Mouse (Mus musculus) spleen, postnatal 14 days (tissue): ENCODE measurements around the gene Abr.

ENCODE experiments used
- DNase-seq, 2 experiments: peaks; one replicate each; pipeline ENCODE4 v3.0.0; 2021 to 2022; ENCODE audit warnings: low spot score in 2 of 2

Gene Abr

GRCm38 (mm10) chr11:76458730-76459129 lies 163.4 kb downstream of the Abr start:
- no peak for DNase-seq

GRCm38 (mm10) chr11:76456897-76457296 lies 165.2 kb downstream of the Abr start:
- no peak for DNase-seq

DNA sequence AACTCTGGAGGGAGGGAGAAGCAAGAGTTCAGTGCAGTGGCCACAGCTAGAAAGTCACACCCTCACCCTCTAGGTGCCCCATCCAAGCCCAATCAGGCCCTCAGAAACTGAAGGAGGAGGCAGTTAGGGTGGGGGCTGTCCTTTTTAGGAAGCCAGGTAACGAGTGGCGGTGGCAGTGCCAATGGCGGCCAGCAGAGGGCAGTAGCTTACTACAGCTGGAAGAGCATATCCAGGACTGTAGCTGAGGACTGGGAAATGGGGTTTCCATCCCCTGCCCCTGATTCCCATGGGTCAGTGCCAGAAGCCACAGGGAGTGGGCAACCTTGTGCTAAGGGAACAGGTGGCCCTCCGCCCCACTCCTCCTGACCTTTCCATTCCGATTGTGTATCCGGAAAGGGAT lies 165.9 kb downstream of the Abr start:
- DNase-seq, result peak; percentile 72 to 83

DNA sequence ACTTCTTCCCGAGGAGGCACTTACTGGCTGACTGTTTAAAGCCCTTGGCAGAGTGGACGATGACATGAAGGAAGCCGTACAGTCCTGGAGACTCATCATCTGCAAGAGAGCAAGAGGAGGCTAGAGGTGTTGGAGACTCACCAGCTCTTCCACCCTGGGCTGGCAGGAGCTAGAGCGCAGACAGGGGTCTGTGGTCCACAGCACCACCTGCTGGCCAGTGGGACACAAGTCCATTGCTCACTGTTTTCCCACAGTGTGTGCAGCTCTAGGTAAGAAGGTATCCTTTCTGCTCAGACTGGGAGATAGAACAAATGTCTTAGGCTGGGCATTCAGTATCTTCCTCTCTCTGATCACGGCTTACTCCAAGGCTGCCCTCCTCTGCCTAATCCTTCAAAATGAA lies 167.6 kb downstream of the Abr start:
- peak; percentile 32 to 61 for DNase-seq

DNA sequence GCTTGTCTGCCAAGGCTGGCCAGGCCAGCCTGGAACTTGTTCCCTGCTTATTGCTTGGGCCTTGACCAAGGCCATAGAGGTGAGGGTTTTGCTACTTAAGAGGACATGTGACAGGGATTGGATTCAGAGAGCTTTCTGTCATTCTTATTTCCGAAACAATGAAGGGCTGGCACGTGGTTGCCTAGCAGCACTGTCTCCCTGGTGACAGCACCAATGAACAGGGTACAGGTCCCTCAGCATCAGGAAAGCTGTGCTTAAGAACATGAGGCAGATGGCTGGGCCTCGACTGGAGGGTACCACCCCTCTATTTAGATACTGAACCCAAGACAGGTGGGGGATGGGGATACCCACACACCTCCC lies 171.9 kb downstream of the Abr start:
- DNase-seq, result no peak

GRCm38 (mm10) chr11:76449520-76450201 lies 172.5 kb downstream of the Abr start:
- no peak for DNase-seq

- DNase-seq, result no peak
Measured at GRCm38 (mm10) chr11:76446251-76446650, 175.9 kb downstream of the Abr start.

DNA sequence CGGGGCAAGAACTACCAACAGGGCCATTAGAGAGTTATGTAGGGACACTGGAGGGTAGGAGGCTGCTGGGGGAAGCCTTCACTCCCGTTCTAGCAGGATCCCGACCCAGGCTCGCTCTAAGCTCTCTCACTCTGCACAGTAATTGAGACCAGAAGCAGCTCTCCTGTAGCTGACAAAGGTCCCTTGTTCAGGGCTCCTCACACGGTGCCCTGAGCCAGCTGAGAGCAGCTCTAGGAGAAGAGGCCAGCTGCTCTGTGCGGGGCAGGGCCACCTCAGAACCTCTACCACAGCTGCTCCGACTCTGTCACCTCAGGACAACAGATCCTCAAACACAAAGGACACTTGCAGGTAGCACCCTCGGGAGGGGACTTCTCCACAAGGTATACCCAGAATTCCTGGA lies 176.7 kb downstream of the Abr start:
- DNase-seq, result no peak

DNA sequence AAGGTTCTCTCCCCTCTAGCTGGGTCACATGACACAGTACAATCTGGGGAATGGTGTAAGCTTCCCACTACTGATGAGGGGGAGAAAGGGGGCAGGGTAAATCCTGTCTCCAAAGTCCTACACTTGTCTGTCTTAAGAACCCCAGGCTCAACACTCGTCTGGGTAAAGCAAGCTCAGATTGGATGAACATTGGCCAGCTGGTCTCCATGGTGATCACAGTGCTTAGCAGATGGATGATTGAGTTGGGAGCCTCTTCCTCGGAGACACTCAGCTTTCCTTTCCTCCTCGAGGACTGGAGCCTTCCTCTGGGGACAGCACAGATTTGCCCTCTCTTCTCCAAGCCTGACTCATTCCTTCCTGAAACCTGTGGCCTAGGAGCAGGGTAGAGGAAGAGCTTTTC lies 182.4 kb downstream of the Abr start:
- no peak for DNase-seq

GRCm38 (mm10) chr11:76436864-76437437 lies 185.2 kb downstream of the Abr start:
- no peak for DNase-seq

DNA sequence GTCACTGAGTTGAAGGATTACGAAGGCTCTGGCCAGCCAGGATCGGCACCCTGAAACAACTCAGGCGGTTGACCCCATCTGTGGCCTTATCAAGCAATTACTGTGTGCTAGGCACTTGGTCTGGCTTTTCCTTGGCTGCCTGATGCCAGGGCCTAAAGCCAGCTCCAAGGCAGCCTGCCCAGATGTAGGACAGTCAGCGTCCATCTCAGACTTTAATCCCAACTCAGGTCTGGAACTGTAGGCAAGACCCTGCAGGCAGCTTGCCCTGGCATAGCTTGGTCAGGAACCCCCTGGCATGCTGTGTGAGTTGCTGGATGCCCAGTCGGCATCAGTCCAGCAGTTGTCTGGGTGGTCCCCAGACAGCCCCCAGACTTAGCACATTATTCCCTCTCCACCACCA lies 186.1 kb downstream of the Abr start:
- DNase-seq, result no peak

DNA sequence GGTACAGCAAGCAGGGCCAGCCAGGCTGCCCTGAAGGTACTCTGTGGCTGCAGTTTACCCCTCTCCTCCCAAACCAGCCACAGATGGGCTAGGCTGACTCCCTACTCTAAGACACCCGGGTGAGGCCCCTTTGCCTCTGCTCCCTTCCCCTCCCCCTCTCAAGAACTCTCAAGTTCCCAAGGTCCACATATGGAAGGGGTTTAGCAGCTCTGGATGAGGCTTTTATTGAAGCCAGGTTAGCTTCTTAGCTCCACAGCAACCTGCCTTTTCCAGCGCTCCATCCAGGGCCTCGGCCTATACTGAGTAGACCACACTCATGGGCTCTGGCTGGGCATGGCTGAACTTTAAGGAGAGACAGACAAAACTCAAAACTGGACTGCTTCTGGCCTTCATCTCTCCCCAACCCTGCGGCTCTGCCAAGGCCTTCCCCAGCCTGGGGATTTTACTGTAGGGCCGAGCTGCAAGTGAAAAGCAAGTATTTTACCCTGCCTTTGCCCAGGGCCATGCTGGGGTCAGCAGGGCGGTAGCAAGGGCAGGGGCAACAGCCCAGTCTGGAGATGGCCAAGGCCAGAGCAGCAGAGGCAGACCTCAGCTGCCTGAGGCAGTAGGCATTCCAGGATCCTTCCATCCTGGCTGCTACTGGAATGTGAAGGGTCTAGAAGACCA lies 192.0 kb downstream of the Abr start:
- DNase-seq, result no peak

DNA sequence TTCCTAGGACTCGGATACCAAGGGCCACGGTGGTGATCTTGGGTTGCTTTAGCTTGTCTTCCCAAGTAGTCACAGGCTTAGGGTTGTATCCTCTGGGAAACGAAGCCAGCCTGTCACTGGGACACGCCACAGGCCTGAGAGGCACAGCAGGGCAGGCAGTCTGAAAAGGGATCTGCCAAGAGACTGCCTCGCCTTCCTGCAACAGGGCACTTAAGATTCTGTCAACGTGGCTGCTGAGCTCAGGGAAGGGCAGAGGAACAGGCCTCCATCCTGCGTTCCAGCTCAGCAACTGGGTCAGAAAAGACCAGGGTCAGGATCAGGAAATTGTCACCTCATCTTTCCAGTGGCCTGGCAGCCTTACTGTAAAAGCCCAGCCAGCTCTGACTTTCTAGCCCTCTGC lies 192.6 kb downstream of the Abr start:
- no peak for DNase-seq

DNA sequence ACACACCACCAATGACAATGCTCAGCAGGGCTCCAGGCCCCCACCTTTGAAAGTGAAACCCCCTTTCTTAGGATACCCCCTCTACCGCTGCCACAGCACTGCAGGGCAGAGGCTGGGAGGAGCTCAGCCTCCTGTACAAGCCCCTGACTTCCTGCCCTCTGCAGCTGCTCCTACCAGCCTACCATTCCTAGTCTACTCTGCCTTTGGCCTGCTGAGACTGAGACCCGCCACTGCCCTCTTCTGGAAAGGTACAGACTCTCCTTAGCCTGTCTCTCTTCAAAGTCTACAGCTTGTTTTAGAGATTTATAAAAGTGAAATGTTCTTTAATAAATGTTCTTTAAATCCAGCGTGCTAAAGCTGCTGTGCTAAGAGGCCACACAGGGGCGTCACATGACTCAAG lies 193.1 kb downstream of the Abr start:
- DNase-seq, result no peak

DNA sequence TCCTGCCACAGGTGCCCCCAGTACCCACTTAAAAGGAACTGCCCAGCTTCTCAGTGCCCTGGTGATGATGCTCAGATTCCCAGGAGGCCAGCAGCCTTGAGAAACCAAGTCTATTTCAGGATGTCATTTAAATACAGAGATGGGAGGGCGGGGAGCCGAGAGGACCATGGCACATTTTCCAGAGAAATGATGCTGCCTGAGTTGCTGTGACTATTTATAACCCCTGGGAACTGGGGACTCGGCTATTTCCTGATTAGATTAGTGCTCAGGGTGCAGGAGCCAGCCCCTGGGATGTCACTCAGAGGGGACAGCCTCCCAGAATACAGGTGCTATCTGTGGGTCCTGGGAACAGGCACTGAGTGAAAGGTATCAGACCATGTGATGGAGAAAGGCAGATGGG lies 194.3 kb downstream of the Abr start:
- no peak for DNase-seq

GRCm38 (mm10) chr11:76425749-76426148 lies 196.4 kb downstream of the Abr start:
- DNase-seq, result no peak

DNA sequence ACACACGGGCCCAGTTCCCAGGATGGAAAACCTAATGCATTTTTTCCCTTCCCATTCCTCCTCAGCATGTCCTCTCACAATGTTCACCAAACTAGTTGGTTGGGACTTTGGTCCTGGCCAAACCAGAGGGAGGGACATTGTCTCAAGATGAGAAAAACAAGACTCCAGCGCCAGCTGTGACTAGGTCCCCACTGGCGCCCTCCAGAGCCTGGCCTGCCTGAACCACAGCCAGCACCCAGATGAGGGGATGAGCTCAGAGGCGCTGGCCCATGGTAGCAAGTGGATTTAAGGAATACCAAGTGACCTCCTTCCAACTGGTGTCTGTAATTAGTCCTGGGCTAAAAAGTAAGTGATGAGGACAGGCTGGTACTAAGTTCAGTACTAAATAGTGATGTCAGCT lies 201.2 kb downstream of the Abr start:
- no peak for DNase-seq

DNA sequence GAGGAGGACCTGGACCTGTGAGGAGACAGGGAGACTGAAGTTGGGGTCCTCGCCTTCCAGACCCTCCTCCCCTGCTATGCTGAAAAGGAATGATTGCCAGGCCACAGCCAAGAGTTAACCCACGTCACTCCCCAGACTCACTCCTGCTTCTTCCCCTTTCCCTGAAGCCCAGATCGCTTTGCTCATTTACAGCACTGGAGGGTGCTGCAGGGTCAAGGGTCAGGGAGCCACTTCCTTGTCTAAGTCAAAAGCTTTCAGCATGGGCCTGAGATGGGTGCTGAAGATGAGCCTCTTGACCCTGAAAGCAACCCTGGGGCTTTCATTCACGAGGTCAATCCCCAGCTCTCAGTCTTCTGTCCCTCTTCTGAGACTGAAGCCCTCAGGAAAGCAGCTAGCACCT lies 202.9 kb downstream of the Abr start:
- DNase-seq, result no peak

- no peak for DNase-seq
Measured at GRCm38 (mm10) chr11:76418423-76418822, 203.7 kb downstream of the Abr start.

DNA sequence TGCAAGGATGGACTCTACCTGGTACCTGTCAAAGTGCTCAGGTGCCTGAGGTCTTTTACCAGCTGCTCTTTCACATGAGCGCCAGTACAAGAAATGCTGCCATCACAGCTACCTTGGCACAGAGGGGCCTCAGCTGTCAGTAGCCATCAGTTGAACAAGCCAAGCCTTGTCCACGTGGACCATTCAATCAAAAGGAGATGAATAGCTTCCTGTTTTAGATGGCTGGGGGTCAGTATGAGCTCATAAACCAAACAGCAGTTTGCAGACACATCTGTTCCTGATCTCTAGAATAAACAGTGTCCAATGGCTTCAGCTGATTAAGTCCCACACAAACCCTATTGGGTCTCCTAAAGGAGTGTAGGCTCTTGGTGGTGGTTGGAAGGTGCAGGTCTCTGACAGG lies 206.1 kb downstream of the Abr start:
- no peak for DNase-seq

DNA sequence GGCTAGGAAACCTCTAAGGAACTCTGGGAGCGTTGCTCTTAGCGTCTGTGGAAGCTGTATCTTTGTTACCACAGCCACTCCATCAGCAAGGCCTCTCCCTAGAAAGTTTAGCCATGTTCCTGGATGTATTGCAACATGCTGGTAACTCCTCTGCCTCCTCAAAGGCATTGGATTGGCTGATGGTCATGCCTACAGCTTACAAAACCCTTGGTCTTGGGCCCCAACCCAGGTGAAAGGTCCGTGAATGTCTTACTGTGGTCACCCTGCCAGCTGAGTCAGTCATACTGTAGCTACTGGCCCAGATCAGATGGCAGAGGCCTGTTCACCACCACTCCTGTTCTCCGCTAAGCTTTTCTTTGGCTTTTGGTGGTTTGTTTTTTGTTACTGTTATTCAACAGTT lies 207.1 kb downstream of the Abr start:
- DNase-seq, result no peak

DNA sequence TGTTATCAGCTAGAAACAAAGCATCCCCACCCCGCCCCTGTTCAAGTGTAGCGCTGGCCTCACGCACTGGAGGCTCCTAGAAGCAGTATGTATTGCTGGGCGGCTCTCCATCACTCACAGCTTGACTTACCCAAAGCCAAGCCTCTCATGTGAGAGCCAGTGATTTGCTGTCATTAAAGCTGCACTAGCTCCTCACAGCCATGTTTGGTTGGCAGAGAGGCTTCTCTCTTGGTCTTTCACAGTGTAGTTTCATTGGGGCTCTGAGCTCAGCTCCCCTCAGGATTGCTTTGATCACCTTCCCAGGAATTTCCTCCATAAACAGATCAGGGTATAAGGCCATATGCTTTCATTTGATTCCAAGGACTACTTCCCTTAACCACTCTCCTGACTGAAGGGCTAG lies 208.9 kb downstream of the Abr start:
- DNase-seq, result no peak

GRCm38 (mm10) chr11:76410826-76411225 lies 211.3 kb downstream of the Abr start:
- peak in 1 of 2 experiments; percentile 52 for DNase-seq
